Mouse (Mus musculus) embryonic fibroblast, embryonic 13.5 days (primary cell): ENCODE results near the gene Ntn5. TPM values are rescaled to one million over a fixed set of nuclear protein-coding genes. Genes with fewer than 3 reads are reported as not detected.
A peak's percentile ranks its signal among the peaks of the same experiment; 100 is the strongest.

Experiments used
- H3K27ac ChIP-seq: 2 replicates; pipeline ENCODE4 v1.5.1; 2012; ENCODE audit warnings: low read length, control low read depth, inconsistent platforms; ENCODE audit not compliant: insufficient read depth
- H3K4me1 ChIP-seq: 2 replicates; pipeline ENCODE4 v1.6.1; 2011; ENCODE audit warnings: low read length; ENCODE audit not compliant: control insufficient read depth, insufficient read depth
- H3K4me3 ChIP-seq: 2 replicates; pipeline ENCODE4 v1.5.1; 2011; ENCODE audit warnings: mild to moderate bottlenecking, control low read depth, low read length; ENCODE audit not compliant: insufficient read depth
- CTCF ChIP-seq: IDR thresholded peaks from 2 replicates; pipeline ENCODE4 v1.5.1; 2011; ENCODE audit warnings: mild to moderate bottlenecking, control low read depth, low read length, moderate library complexity, borderline replicate concordance; ENCODE audit not compliant: insufficient read depth
- POLR2A ChIP-seq: IDR thresholded peaks from 2 replicates; pipeline ENCODE4 v1.6.1; 2011; ENCODE audit warnings: low read depth, mild to moderate bottlenecking, control low read depth, low read length, moderate library complexity
- polyA plus RNA-seq: library from polyadenylated mRNA; stranded (reverse); fragments of >200 nt; gene quantifications from 2 replicates; pipeline ENCODE4 v1.2.4, GENCODE M21; 2011; ENCODE audit warnings: low read depth; ENCODE audit not compliant: missing spikeins, insufficient read length

The Ntn5 gene
- polyA plus RNA-seq, 1 experiment: 0.58 TPM

DNA sequence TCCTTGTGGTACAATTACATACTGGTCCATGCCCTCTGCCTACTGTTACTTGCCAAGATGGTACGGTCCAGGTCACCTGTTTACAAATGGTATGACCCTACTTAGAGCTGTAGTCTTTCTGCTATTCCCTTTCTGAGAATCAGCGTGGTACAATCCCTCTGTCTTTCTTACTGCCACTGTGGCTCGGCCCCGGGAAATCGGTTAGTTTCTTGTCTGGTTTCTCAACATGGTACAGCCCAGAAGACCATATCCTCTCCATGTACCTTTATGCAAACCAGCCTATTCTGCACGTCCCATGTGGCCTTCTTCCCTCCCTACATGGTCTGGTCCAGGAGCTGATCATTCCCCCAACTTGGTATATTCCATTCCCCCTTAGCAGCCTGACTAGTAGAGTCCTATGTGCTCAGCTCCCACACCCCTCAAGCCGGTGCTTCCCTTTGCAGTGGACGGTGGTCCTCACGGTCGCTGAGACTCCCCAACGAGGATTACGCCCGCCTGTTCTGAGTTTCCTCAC, 20.3 kb downstream of the Ntn5 start:
- Histone ChIP-seq H3K4me1 (peaks cover 11% of the 10 kb centered on the region), H3K4me3 (peak overlapping the region; percentile 30), H3K27ac (no peak overlapping the region; the same call in 1 of the 2 replicates)
- TF ChIP-seq CTCF (no peak), POLR2A (peak; percentile 69)

DNA sequence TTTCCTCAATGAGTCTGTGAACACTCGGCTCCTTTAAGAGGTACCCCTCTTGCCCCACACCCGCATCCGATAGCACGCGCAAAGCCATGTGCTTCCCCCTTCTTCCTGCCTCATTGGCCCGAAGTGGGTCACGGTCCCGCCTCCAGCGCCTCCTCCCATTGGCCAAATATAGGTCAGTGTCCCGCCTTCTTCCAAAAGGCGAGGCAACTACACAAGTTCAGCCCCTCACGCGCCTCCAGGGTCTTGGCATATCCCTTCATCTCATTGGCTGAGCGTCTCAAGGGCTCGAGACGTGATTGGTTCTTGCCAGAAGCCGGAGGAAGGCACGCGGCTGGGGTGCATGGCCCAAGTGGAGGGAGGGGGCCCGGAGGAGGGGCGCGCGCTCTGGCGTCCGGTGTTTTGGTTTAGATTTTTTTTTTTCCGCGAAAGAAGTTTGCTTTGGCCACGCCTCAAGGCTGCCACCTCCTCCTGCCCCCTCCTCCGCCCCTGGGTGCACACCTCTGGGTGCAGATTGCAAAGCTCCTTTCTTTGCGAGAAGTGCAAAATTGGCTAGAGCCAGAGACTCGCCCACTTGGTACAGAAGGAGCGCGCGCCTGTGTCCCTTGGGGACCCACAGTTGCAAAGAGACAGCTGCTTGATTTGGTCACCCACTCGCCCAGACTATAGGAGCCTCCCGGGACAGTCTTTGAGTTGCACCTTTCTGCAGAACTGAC, 21.1 kb downstream of the Ntn5 start, which contains the start of gene Dbp:
Gene Dbp (plus strand): TSS at position 359 of the 713 bp plus-strand sequence.
- peak within 1 kb of the TSS; percentile 61 for H3K4me3 ChIP-seq
- TF ChIP-seq CTCF (no peak), POLR2A (no peak)
- H3K4me1 ChIP-seq: peaks cover 11% of the 10 kb centered on the region
- H3K27ac ChIP-seq: peak within 1 kb of the TSS; percentile 68

DNA sequence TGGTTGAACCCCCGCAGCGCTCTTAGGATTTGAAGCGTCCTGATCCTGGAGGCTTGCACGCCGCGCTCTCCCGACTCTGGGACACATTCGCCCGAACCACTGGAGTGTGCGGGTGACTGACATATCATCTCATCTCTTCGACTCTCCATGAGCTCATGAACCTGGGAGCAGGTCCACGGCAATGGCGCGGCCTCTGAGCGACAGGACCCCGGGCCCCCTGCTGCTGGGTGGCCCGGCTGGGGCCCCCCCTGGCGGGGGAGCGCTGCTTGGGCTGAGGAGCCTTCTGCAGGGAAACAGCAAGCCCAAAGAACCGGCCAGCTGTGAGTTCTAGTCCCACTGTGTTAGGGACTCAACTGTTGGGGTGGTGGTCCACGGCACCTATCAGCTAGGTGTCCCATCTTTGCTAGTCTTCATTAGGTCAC, 21.6 kb downstream of the Ntn5 start:
- H3K4me3 ChIP-seq: peak overlapping the region; percentile 61
- H3K27ac ChIP-seq: peak overlapping the region; percentile 68
- no peak for TF ChIP-seq POLR2A
- TF ChIP-seq CTCF: no peak
- H3K4me1 ChIP-seq: peaks cover 9% of the 10 kb centered on the region

DNA sequence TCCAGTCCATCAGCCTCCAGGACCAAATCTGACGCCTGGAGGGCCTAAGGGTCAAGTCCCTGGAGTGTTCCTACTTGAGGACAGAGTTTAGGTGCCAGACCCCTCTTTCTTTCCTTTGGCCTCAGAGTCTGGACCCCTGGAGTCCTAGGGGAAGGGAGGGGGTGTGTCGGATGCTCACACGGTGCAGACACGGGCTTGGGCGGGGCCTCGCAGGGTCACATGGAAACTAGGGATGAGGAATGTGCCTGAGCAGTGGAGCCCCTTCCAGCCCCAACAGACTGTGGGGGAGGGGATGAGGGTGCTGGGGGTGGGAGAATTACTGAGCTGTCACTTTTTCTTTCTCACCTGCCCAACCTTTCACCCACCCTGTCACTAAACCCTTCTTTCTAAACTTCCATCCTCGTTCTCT, 22.1 kb downstream of the Ntn5 start:
- TF ChIP-seq CTCF: no peak
- TF ChIP-seq POLR2A: peak; percentile 44
- Histone ChIP-seq H3K4me3 (peak overlapping the region; percentile 61), H3K27ac (peak overlapping the region; percentile 70), H3K4me1 (peaks cover 8% of the 10 kb centered on the region)

DNA sequence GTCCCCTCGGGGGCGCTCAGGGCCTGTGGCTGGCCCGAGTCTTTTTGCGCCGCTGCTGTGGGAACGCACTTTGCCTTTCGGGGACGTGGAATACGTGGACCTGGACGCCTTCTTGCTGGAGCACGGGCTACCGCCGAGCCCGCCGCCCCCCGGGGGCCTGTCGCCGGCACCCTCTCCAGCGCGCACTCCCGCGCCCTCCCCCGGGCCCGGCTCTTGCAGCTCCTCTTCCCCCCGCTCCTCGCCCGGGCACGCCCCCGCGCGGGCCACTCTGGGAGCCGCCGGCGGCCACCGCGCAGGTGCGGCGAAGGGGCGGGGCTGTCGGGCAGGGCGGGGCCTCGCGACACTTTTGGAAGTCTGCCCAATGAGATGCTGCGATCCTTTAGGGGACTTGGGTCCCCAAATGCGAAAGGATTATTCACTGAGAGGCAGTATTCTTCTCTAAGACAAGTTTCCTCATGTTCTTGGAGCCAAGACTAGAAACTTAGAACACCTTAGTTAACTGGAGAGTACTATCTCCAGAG, 23.0 kb downstream of the Ntn5 start:
- peaks cover 8% of the 10 kb centered on the region for H3K4me1 ChIP-seq
- peak overlapping the region; percentile 61 for H3K4me3 ChIP-seq
- peak overlapping the region; percentile 93 for H3K27ac ChIP-seq
- peak; percentile 20 for TF ChIP-seq POLR2A
- TF ChIP-seq CTCF: no peak

DNA sequence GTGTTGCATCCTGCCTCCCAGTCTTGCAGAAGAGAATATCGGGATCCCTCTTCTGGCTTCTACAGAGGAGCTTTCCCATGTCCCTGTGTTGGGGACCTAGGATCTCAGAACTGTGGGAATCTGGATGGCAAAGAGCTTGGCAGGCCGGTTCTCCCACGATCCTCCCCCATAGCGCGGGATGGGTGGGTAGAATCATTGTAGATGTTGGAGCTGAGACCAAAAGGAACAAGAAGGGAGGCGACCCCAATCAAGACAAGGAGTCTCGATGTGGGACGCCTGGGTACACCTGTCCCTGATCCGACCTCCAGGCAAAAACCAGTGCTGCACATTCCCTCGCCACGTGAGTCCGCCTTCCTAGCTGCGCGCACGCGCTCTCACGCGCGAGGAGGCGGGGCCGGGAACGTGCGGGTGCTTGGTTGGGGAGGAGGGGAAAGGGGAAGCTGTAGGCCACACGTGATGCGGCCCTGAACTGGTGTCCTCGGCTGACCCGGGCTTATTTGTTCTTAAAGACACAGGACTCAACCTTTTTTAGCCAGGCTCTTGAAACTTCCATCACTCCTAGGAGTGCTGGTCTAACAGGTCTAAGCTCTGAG, 23.6 kb downstream of the Ntn5 start:
- TF ChIP-seq CTCF (no peak), POLR2A (peak; percentile 61)
- Histone ChIP-seq H3K4me1 (peaks cover 8% of the 10 kb centered on the region), H3K4me3 (peak overlapping the region; percentile 15), H3K27ac (peak overlapping the region; percentile 93)

DNA sequence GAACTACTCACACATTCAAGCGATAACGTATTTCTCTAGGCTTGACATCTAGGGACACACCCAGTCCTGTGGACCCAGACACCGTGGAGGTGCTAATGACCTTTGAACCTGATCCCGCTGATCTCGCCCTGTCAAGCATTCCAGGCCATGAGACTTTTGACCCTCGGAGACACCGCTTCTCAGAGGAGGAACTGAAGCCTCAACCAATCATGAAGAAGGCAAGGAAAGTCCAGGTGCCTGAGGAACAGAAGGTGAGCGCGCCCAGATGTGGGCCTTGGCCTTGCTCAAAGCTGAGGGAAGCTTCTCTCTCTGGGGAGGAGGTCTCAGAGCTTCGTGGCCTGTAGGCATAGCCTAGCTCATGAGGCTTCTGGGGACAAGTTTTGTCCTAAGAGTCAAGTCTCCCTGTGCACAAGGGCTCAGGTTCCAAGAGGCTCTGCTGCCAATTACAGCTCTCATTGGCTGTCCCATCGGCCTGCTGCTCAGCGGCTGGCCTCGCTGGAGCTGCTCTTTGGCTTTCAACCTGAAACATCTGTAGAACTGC, 24.5 kb downstream of the Ntn5 start:
- TF ChIP-seq CTCF: no peak
- TF ChIP-seq POLR2A: no peak
- H3K4me1 ChIP-seq: peaks cover 8% of the 10 kb centered on the region
- peak overlapping the region; percentile 84 for H3K27ac ChIP-seq
- H3K4me3 ChIP-seq: no peak overlapping the region

DNA sequence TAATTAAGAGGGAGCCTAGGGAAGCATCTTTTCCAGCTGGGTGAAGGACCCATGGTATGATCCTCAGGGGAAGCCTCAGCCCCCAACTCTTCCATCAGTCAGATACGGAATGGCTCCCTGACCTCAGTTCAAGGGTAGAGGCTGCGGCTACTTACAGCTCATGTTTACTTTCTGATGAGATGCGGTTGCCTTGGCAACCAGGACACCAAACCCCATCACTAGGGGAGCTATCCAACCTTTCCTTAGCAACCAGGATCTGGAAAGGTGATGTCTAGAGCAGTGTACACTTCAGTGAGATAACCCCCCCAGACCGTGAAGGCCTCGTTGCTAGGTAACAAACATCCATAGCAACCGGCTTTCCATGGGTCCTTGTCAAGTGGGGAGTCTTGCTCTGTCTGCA, 25.2 kb downstream of the Ntn5 start:
- Histone ChIP-seq H3K4me1 (peaks cover 8% of the 10 kb centered on the region), H3K27ac (no peak overlapping the region), H3K4me3 (no peak overlapping the region)
- TF ChIP-seq POLR2A: peak; percentile 32; the same call in 1 of the 2 replicates
- no peak for TF ChIP-seq CTCF

DNA sequence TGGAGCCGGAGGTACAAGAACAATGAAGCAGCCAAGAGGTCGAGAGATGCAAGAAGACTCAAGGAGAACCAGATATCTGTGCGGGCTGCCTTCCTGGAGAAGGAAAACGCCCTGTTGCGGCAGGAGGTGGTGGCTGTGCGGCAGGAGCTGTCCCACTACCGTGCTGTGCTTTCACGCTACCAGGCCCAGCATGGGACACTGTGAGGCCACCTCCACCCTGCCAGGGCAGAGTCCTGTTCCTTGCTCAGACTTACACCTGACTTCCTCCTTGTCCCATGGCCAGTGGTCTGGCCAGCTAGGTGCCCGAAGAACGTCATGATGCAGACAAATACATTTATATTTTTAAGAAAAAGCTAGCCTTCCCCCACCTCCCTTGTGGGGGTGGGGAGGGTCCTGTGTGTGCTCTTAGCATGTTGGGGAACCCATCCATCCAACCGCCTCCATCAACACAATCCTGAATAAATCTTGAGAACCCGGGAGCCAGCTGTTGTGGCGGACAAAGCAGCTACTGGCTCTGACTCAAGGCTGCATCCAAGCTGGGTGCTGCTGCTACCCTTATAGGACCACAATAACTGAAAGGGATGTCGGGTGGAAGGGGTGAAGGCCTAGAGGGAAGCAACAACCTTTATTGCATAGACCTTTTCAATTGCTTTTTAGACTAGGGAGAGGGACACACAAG, 26.0 kb downstream of the Ntn5 start:
- peaks cover 8% of the 10 kb centered on the region for H3K4me1 ChIP-seq
- no peak overlapping the region for H3K27ac ChIP-seq
- TF ChIP-seq POLR2A: peak; percentile 34; the same call in 1 of the 2 replicates
- TF ChIP-seq CTCF: no peak
- H3K4me3 ChIP-seq: no peak overlapping the region
